Mouse (Mus musculus): ENCODE measurements around the gene Col15a1. TPM values are rescaled to one million over a fixed set of nuclear protein-coding genes. Genes with fewer than 3 reads are reported as not detected.

Gene Col15a1
- polyA plus RNA-seq, 1 experiment from 2014 or later, result 2.9 TPM

DNA sequence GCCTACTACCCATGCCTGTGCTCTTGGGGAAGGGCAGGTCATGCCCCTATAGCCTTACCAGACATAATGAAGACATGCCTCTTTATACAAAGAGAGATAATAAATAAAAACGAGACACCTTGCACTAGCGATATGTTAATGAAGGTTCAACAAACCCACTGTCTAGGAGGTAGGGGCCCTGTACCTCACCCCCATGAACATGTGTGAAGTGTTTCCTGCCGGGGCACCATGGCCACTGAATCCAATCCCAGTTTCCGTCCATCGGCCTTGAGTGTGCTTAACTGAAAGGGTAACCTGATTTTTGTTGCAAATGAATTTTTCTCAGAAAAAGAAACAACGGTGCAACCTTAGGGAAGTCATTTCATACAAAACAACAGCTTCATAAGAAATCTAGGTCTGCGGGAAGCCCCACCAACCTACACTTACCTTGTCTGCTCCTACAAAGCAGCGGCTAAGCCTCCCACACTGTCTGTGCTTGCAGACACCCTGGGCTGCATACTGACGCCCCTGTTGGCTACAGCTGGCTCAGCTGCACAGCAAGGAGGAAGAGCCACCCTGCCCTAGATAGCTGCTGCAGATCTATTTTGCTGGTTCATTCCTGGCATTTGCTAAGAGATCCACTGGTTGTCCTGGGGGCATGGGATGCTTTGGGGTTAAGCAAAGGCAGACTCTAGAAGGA lies 64.6 kb downstream of the Col15a1 start:
- H3K4me2 ChIP-seq, result no peak overlapping the region
- no peak overlapping the region for H3K27ac ChIP-seq (ENCODE audit: low read depth, low read length)
- ATAC-seq (ENCODE audit: low FRiP score) (no peak), DNase-seq (ENCODE audit: low spot score, missing footprints) (no peak)
- H3K36me3 ChIP-seq (ENCODE audit: control insufficient read depth, insufficient read depth, low read length), result no peaks in the 10 kb centered on the region
- H3K9me3 ChIP-seq (ENCODE audit: control insufficient read depth, low read length), result no peaks in the 10 kb centered on the region
- H3K4me1 ChIP-seq (ENCODE audit: control insufficient read depth, insufficient read depth, low read length), result no peaks in the 10 kb centered on the region
- no peaks in the 10 kb centered on the region for H3K27me3 ChIP-seq (ENCODE audit: control insufficient read depth, insufficient read depth, low read length)
- H3K9ac ChIP-seq (ENCODE audit: low read length), result no peak overlapping the region
- H3K4me3 ChIP-seq (ENCODE audit: low read depth, low read length), result no peak overlapping the region
- WGBS, result 87% methylated on average over 9 of the region's 9 CpGs

GRCm38 (mm10) chr4:47273795-47274194 lies 65.8 kb downstream of the Col15a1 start:
- no peak overlapping the region for H3K4me2 ChIP-seq
- no peak overlapping the region for H3K27ac ChIP-seq (ENCODE audit: low read depth, low read length)
- H3K4me3 ChIP-seq (ENCODE audit: low read depth, low read length), result no peak overlapping the region
- no peak overlapping the region for H3K9ac ChIP-seq (ENCODE audit: low read length)
- no peaks in the 10 kb centered on the region for H3K9me3 ChIP-seq (ENCODE audit: control insufficient read depth, low read length)
- DNase-seq (ENCODE audit: low spot score, missing footprints) (no peak), ATAC-seq (ENCODE audit: low FRiP score) (no peak)
- no peaks in the 10 kb centered on the region for H3K27me3 ChIP-seq (ENCODE audit: control insufficient read depth, insufficient read depth, low read length)
- WGBS, result 91% methylated on average over 8 of the region's 8 CpGs
- H3K4me1 ChIP-seq (ENCODE audit: control insufficient read depth, insufficient read depth, low read length), result no peaks in the 10 kb centered on the region
- H3K36me3 ChIP-seq (ENCODE audit: control insufficient read depth, insufficient read depth, low read length), result no peaks in the 10 kb centered on the region

- Histone ChIP-seq H3K36me3 (ENCODE audit: control insufficient read depth, insufficient read depth, low read length) (no peaks in the 10 kb centered on the region), H3K9ac (ENCODE audit: low read length) (no peak overlapping the region), H3K4me1 (ENCODE audit: control insufficient read depth, insufficient read depth, low read length) (no peaks in the 10 kb centered on the region), H3K27ac (ENCODE audit: low read depth, low read length) (no peak overlapping the region), H3K4me2 (no peak overlapping the region), H3K4me3 (ENCODE audit: low read depth, low read length) (no peak overlapping the region), H3K27me3 (ENCODE audit: control insufficient read depth, insufficient read depth, low read length) (no peaks in the 10 kb centered on the region), H3K9me3 (ENCODE audit: control insufficient read depth, low read length) (no peaks in the 10 kb centered on the region)
- DNase-seq (ENCODE audit: low spot score, missing footprints), result peak; percentile 65
- ATAC-seq (ENCODE audit: low FRiP score), result no peak
- WGBS, result 92% methylated on average over 2 of the region's 2 CpGs
These were observed 67.0 kb downstream of the Col15a1 start for GRCm38 (mm10) chr4:47274911-47275310.

DNA sequence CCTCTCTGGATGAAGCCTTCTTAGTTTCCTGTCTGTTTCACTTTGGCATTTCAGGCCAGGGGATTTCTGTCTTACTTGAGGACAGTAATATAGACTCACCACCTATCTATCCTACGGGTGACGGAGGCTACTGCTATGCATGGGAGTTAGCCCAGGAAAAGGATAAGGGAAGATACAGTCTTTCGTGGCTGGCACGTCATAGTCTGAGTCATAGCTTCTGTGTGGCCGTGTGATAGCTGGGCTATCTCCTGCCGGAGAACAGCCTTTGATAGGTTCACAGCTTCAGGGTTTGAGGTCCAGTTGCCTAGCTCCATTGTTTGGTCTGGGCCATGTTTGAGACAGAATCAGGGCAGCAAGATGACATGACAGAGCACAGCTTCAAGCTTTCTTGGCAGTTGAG lies 70.4 kb downstream of the Col15a1 start:
- WGBS, result 92% methylated on average over 6 of the region's 6 CpGs
- Histone ChIP-seq H3K9ac (ENCODE audit: low read length) (no peak overlapping the region), H3K36me3 (ENCODE audit: control insufficient read depth, insufficient read depth, low read length) (no peaks in the 10 kb centered on the region), H3K9me3 (ENCODE audit: control insufficient read depth, low read length) (no peaks in the 10 kb centered on the region), H3K4me2 (no peak overlapping the region), H3K27ac (ENCODE audit: low read depth, low read length) (no peak overlapping the region), H3K27me3 (ENCODE audit: control insufficient read depth, insufficient read depth, low read length) (no peaks in the 10 kb centered on the region), H3K4me1 (ENCODE audit: control insufficient read depth, insufficient read depth, low read length) (no peaks in the 10 kb centered on the region), H3K4me3 (ENCODE audit: low read depth, low read length) (no peak overlapping the region)
- DNase-seq (ENCODE audit: low spot score, missing footprints) (no peak), ATAC-seq (ENCODE audit: low FRiP score) (no peak)

DNA sequence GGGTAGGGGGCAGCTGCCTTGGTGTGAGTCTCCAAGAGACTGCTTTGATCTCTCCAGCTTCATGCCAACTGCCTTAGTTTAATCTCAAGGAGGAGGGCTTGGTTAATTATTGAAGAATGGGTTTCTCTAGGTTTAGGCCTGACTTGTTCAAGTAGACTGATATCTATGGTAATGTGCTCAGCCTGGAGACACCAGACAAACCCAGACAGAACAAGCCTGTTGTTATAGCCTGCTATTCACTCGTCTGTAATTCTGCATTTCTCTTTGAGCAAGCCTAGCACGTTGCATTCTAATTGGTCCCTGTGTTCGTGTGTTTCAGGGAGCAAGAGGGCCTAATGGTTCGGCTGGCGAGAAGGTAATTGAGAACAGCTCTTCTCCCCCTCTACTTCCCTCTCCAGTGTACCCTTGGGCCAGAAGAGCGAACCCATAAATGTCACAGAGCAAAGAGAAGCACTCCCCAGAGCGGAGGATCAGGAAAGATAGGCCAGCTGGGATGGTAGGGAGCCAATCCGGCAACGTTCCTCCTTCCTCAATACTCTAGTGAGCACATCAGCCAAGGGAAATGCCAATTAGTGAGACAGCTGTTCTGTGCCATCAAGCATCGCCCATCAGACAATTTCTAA lies 71.2 kb downstream of the Col15a1 start:
- no peak overlapping the region for H3K4me3 ChIP-seq (ENCODE audit: low read depth, low read length)
- H3K9ac ChIP-seq (ENCODE audit: low read length), result no peak overlapping the region
- no peaks in the 10 kb centered on the region for H3K36me3 ChIP-seq (ENCODE audit: control insufficient read depth, insufficient read depth, low read length)
- no peak overlapping the region for H3K27ac ChIP-seq (ENCODE audit: low read depth, low read length)
- 76% methylated on average over 10 of the region's 10 CpGs for WGBS
- H3K4me1 ChIP-seq (ENCODE audit: control insufficient read depth, insufficient read depth, low read length), result no peaks in the 10 kb centered on the region
- no peak overlapping the region for H3K4me2 ChIP-seq
- no peak for DNase-seq (ENCODE audit: low spot score, missing footprints)
- no peak for ATAC-seq (ENCODE audit: low FRiP score)
- no peaks in the 10 kb centered on the region for H3K9me3 ChIP-seq (ENCODE audit: control insufficient read depth, low read length)
- no peaks in the 10 kb centered on the region for H3K27me3 ChIP-seq (ENCODE audit: control insufficient read depth, insufficient read depth, low read length)

- Histone ChIP-seq H3K36me3 (ENCODE audit: control insufficient read depth, insufficient read depth, low read length) (no peaks in the 10 kb centered on the region), H3K4me3 (ENCODE audit: low read depth, low read length) (no peak overlapping the region), H3K9ac (ENCODE audit: low read length) (no peak overlapping the region), H3K27me3 (ENCODE audit: control insufficient read depth, insufficient read depth, low read length) (no peaks in the 10 kb centered on the region), H3K27ac (ENCODE audit: low read depth, low read length) (no peak overlapping the region), H3K9me3 (ENCODE audit: control insufficient read depth, low read length) (no peaks in the 10 kb centered on the region), H3K4me2 (no peak overlapping the region), H3K4me1 (ENCODE audit: control insufficient read depth, insufficient read depth, low read length) (no peaks in the 10 kb centered on the region)
- no peak for ATAC-seq (ENCODE audit: low FRiP score)
- WGBS, result 85% methylated on average over 5 of the region's 5 CpGs
- DNase-seq (ENCODE audit: low spot score, missing footprints), result no peak
These were observed 72.2 kb downstream of the Col15a1 start for GRCm38 (mm10) chr4:47280126-47280525.

GRCm38 (mm10) chr4:47281920-47282682 lies 74.1 kb downstream of the Col15a1 start:
- Histone ChIP-seq H3K4me1 (ENCODE audit: control insufficient read depth, insufficient read depth, low read length) (no peaks in the 10 kb centered on the region), H3K4me3 (ENCODE audit: low read depth, low read length) (no peak overlapping the region), H3K9ac (ENCODE audit: low read length) (no peak overlapping the region), H3K27ac (ENCODE audit: low read depth, low read length) (no peak overlapping the region), H3K9me3 (ENCODE audit: control insufficient read depth, low read length) (no peaks in the 10 kb centered on the region), H3K4me2 (no peak overlapping the region), H3K36me3 (ENCODE audit: control insufficient read depth, insufficient read depth, low read length) (no peaks in the 10 kb centered on the region), H3K27me3 (ENCODE audit: control insufficient read depth, insufficient read depth, low read length) (no peaks in the 10 kb centered on the region)
- 81% methylated on average over 6 of the region's 6 CpGs for WGBS
- DNase-seq (ENCODE audit: low spot score, missing footprints), result no peak
- ATAC-seq (ENCODE audit: low FRiP score), result no peak

- ATAC-seq (ENCODE audit: low FRiP score), result no peak
- no peak for DNase-seq (ENCODE audit: low spot score, missing footprints)
- WGBS, result 85% methylated on average over 6 of the region's 6 CpGs
These were observed 76.3 kb downstream of the Col15a1 start for GRCm38 (mm10) chr4:47284311-47284710.

DNA sequence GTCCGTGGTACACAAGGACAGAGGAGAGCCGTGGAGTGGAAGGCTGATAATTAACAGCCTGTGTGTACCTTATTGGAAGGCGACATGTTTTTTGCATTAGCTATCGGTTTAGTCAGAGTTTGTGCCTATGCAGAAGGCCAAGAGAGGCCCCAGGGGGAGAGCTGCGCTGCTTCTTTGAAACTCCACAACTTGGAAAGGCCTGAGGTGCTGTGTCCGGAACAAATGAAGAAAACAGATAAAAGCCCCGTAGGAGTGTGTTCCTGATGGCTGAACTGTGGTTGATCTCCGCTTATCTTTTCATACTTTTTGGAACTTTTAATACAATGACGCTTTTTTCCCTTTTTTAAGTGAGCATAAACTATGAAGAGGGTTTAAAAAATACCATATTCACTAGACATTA lies 76.9 kb downstream of the Col15a1 start:
- H3K9ac ChIP-seq (ENCODE audit: low read length), result no peak overlapping the region
- H3K4me3 ChIP-seq (ENCODE audit: low read depth, low read length), result no peak overlapping the region
- H3K4me2 ChIP-seq, result no peak overlapping the region
- ATAC-seq (ENCODE audit: low FRiP score) (no peak), DNase-seq (ENCODE audit: low spot score, missing footprints) (no peak)
- no peaks in the 10 kb centered on the region for H3K9me3 ChIP-seq (ENCODE audit: control insufficient read depth, low read length)
- no peaks in the 10 kb centered on the region for H3K27me3 ChIP-seq (ENCODE audit: control insufficient read depth, insufficient read depth, low read length)
- H3K36me3 ChIP-seq (ENCODE audit: control insufficient read depth, insufficient read depth, low read length), result no peaks in the 10 kb centered on the region
- 0 out of 2 replicates have a peak, but pooled peaks cover 4% of the 10 kb centered on the region for H3K4me1 ChIP-seq (ENCODE audit: control insufficient read depth, insufficient read depth, low read length)
- WGBS, result 76% methylated on average over 9 of the region's 9 CpGs
- no peak overlapping the region for H3K27ac ChIP-seq (ENCODE audit: low read depth, low read length)

More at GRCm38 (mm10) chr4:47284311-47284710, 76.3 kb downstream of the Col15a1 start:
- no peaks in the 10 kb centered on the region for H3K27me3 ChIP-seq (ENCODE audit: control insufficient read depth, insufficient read depth, low read length)
- H3K4me3 ChIP-seq (ENCODE audit: low read depth, low read length), result no peak overlapping the region
- H3K9ac ChIP-seq (ENCODE audit: low read length), result no peak overlapping the region
- no peak overlapping the region for H3K4me2 ChIP-seq
- H3K9me3 ChIP-seq (ENCODE audit: control insufficient read depth, low read length), result no peaks in the 10 kb centered on the region
- H3K4me1 ChIP-seq (ENCODE audit: control insufficient read depth, insufficient read depth, low read length), result 0 out of 2 replicates have a peak, but pooled peaks cover 4% of the 10 kb centered on the region
- H3K27ac ChIP-seq (ENCODE audit: low read depth, low read length), result no peak overlapping the region
- H3K36me3 ChIP-seq (ENCODE audit: control insufficient read depth, insufficient read depth, low read length), result no peaks in the 10 kb centered on the region

Measured in midbrain, embryonic 11.5 days (tissue).